Comparison of ENCODE assay signal across 8 mouse cellular contexts in genomic region chr12:106010065-106010915, GRCm38 (mm10). TPM values are rescaled to one million over a fixed set of nuclear protein-coding genes. Genes with fewer than 3 reads are reported as not detected.
DNase-seq lines count a peak whose midpoint lies in the region; ATAC-seq lines count a peak whose summit lies in the region.

Vrk1 (plus strand) TSS chr12:106010228.

- WGBS in hindbrain, embryonic 15.5 days = 1% methylated on average over 65 of the region's 72 CpGs

- H3K36me3 ChIP-seq in hindbrain, embryonic 15.5 days = no peaks in the 10 kb centered on the region

- no peaks in the 10 kb centered on the region for H3K27me3 ChIP-seq in hindbrain, embryonic 15.5 days

- peaks cover 16% of the 10 kb centered on the region for H3K4me1 ChIP-seq in hindbrain, embryonic 15.5 days (replicated peaks)

- H3K4me3 ChIP-seq in hindbrain, embryonic 15.5 days = peak within 1 kb of the TSS; percentile 96

- H3K9ac ChIP-seq in hindbrain, embryonic 15.5 days = peak within 1 kb of the TSS; percentile 65

- H3K9me3 ChIP-seq in hindbrain, embryonic 15.5 days = no peaks in the 10 kb centered on the region

- ATAC-seq in hindbrain, embryonic 15.5 days (ENCODE audit: low FRiP score, low read depth) = peak; percentile 100

- H3K4me2 ChIP-seq in hindbrain, embryonic 15.5 days = peak within 1 kb of the TSS; percentile 73

- DNase-seq in T-cell, adult 2 months (ENCODE audit: low spot score) = peak; percentile 92
- DNase-seq in cerebellum, postnatal 36 days = peak; percentile 94 to 95
- peak; percentile 94 to 98 for DNase-seq in frontal cortex, postnatal 36 days (ENCODE audit: low spot score in 2 of 2)
- peak; percentile 96 for DNase-seq in left cerebral cortex, adult 11 months (ENCODE audit: low spot score)
- peak; percentile 96 to 98 for DNase-seq in lung, postnatal 4 days
- DNase-seq in retina, postnatal 7 days (ENCODE audit: low read depth, low spot score) = peak; percentile 93
- peak; percentile 84 for DNase-seq in urinary bladder, adult 2 months (ENCODE audit: low spot score)

- 0 out of 2 replicates have a peak within 1 kb of the TSS, but pooled peaks have one; percentile 48 for H3K27ac ChIP-seq in hindbrain, embryonic 15.5 days (replicated peaks)

RNA-seq across cellular contexts. Expression of gene Vrk1, which starts in this region (rescaled TPM):
- polyA plus RNA-seq in hindbrain, embryonic 15.5 days (2015; fragmentation: Nextera tagmentation; extraction: Ambion mirVana) = 30.6 and 31.8 TPM in 2 replicates
- polyA plus RNA-seq in urinary bladder, adult 2 months (2012; rRNA removed) = 14.1 and 14.4 TPM in 2 replicates

Comparison
In these comparisons a context has a peak if more than half of its experiments do, and no peak if none do; other contexts are left out.
1. Peak in every context shown above with its lines: DNase-seq, ATAC-seq, H3K4me3 ChIP-seq and H3K27ac ChIP-seq.